Mouse (Mus musculus): ENCODE results near the gene Kmo. TPM values are rescaled to one million over a fixed set of nuclear protein-coding genes. Genes with fewer than 3 reads are reported as not detected.

Gene Kmo
- polyA plus RNA-seq, 1 experiment from 2014 or later, result 0.16 TPM

DNA sequence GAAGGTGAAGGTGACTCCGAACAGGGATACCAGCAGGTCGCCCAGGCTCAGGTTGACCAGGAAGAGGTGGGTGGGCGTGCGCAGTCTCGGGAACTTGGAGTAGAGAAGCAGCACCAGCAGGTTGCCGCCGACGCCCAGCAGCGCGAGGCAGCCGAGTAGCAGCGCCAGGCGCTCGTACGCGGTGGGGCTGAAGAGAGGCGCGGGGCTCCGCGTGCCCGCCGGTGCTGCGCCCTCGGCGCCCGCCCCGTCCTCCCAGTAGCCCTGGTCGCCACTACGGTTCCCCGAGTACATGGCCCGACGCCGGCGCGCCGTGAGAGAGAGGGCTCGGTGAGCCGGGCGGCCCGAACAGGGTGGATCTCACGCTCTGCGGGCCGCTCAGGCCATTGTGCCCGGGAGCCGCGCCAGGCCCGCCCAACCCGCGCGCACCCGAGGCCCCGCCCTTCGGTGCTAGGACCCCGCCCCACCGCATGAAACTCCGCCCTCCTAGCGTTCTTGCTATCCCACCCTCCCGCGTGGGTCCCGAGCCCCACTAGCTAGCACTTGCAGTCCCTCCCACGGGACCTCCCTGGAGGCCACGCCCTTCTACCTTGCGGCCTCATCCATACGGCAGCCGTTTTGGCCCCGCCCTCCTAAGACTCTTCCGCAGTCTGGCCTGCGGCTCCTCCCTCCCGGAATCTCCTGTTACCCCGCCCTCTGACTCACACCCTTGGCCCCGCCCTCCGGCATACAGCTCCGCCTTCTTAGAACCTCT is 72.2 kb downstream of the Kmo start, which contains the start of the genes Opn3 and Chml:
Opn3 (minus strand) TSS at position 531 of the 751 bp plus-strand sequence.
Chml (minus strand) TSS at position 656 of the 751 bp plus-strand sequence.
- Histone ChIP-seq H3K4me3 (ENCODE audit: low read length) (peak within 1 kb of the TSS; percentile 82), H3K27ac (ENCODE audit: low read length) (peak within 1 kb of the TSS; percentile 86), H3K27me3 (ENCODE audit: insufficient read depth, low read length) (no peaks in the 10 kb centered on the region), H3K9me3 (ENCODE audit: low read length) (no peaks in the 10 kb centered on the region), H3K36me3 (ENCODE audit: insufficient read depth, low read length) (peaks cover 8% of the 10 kb centered on the region), H3K4me1 (ENCODE audit: insufficient read depth, low read length) (peaks cover 9% of the 10 kb centered on the region), H3K9ac (replicated peaks; ENCODE audit: low read length) (peak within 1 kb of the TSS; percentile 87), H3K4me2 (replicated peaks; ENCODE audit: low read depth, low read length) (peak within 1 kb of the TSS; percentile 73)
- WGBS, result 0% methylated on average over 67 of the region's 73 CpGs
- peak; percentile 98 for ATAC-seq (ENCODE audit: low FRiP score, low TSS enrichment)

- Histone ChIP-seq H3K9me3 (ENCODE audit: low read length) (no peaks in the 10 kb centered on the region), H3K27ac (ENCODE audit: low read length) (no peak overlapping the region), H3K4me2 (replicated peaks; ENCODE audit: low read depth, low read length) (peak overlapping the region; percentile 73), H3K4me3 (ENCODE audit: low read length) (peak overlapping the region; percentile 82), H3K36me3 (ENCODE audit: insufficient read depth, low read length) (peaks cover 2% of the 10 kb centered on the region; the same call in 1 of the 2 replicates), H3K27me3 (ENCODE audit: insufficient read depth, low read length) (no peaks in the 10 kb centered on the region), H3K9ac (replicated peaks; ENCODE audit: low read length) (peak overlapping the region; percentile 56), H3K4me1 (ENCODE audit: insufficient read depth, low read length) (peaks cover 9% of the 10 kb centered on the region)
- 1% methylated on average over 17 of the region's 17 CpGs for WGBS
- no peak; the same call in 1 of the 2 replicates for ATAC-seq (ENCODE audit: low FRiP score, low TSS enrichment)
Measured at GRCm38 (mm10) chr1:175692997-175693361, 72.8 kb downstream of the Kmo start.

- Histone ChIP-seq H3K4me3 (ENCODE audit: low read length) (peak overlapping the region; percentile 82), H3K9me3 (ENCODE audit: low read length) (no peaks in the 10 kb centered on the region), H3K27ac (ENCODE audit: low read length) (no peak overlapping the region), H3K4me1 (ENCODE audit: insufficient read depth, low read length) (peaks cover 9% of the 10 kb centered on the region), H3K36me3 (ENCODE audit: insufficient read depth, low read length) (no peaks in the 10 kb centered on the region), H3K9ac (replicated peaks; ENCODE audit: low read length) (peak overlapping the region; percentile 56), H3K4me2 (replicated peaks; ENCODE audit: low read depth, low read length) (peak overlapping the region; percentile 73), H3K27me3 (ENCODE audit: insufficient read depth, low read length) (no peaks in the 10 kb centered on the region)
- WGBS, result 41% methylated on average over 12 of the region's 12 CpGs
- peak; percentile 12; the same call in 1 of the 2 replicates for ATAC-seq (ENCODE audit: low FRiP score, low TSS enrichment)
Measured at GRCm38 (mm10) chr1:175693429-175693960, 73.3 kb downstream of the Kmo start.

- no peak within 1 kb of the TSS for H3K27ac ChIP-seq (ENCODE audit: low read length)
- 79% methylated on average over 1 of the region's 1 CpGs for WGBS
Measured at GRCm38 (mm10) chr1:175698293-175698692, 78.1 kb downstream of the Kmo start, which contains the start of gene Wdr64. Gene Wdr64, plus strand, starts transcription at chr1:175698593.

GRCm38 (mm10) chr1:175699375-175699774 is 79.2 kb downstream of the Kmo start:
- no peaks in the 10 kb centered on the region for H3K27me3 ChIP-seq (ENCODE audit: insufficient read depth, low read length)
- no peak overlapping the region for H3K4me3 ChIP-seq (ENCODE audit: low read length)
- no peak overlapping the region for H3K4me2 ChIP-seq (replicated peaks; ENCODE audit: low read depth, low read length)
- no peak overlapping the region for H3K9ac ChIP-seq (replicated peaks; ENCODE audit: low read length)
- H3K27ac ChIP-seq (ENCODE audit: low read length), result no peak overlapping the region
- 49% methylated on average over 3 of the region's 3 CpGs for WGBS
- H3K9me3 ChIP-seq (ENCODE audit: low read length), result no peaks in the 10 kb centered on the region
- H3K36me3 ChIP-seq (ENCODE audit: insufficient read depth, low read length), result no peaks in the 10 kb centered on the region
- H3K4me1 ChIP-seq (ENCODE audit: insufficient read depth, low read length), result no peaks in the 10 kb centered on the region
- ATAC-seq (ENCODE audit: low FRiP score, low TSS enrichment), result no peak

More at GRCm38 (mm10) chr1:175698293-175698692, 78.1 kb downstream of the Kmo start, which contains the start of gene Wdr64:
- Histone ChIP-seq H3K4me2 (replicated peaks; ENCODE audit: low read depth, low read length) (no peak within 1 kb of the TSS), H3K36me3 (ENCODE audit: insufficient read depth, low read length) (no peaks in the 10 kb centered on the region), H3K9ac (replicated peaks; ENCODE audit: low read length) (no peak within 1 kb of the TSS), H3K9me3 (ENCODE audit: low read length) (no peaks in the 10 kb centered on the region), H3K27me3 (ENCODE audit: insufficient read depth, low read length) (no peaks in the 10 kb centered on the region), H3K4me3 (ENCODE audit: low read length) (no peak within 1 kb of the TSS), H3K4me1 (ENCODE audit: insufficient read depth, low read length) (no peaks in the 10 kb centered on the region)
- ATAC-seq (ENCODE audit: low FRiP score, low TSS enrichment), result no peak

DNA sequence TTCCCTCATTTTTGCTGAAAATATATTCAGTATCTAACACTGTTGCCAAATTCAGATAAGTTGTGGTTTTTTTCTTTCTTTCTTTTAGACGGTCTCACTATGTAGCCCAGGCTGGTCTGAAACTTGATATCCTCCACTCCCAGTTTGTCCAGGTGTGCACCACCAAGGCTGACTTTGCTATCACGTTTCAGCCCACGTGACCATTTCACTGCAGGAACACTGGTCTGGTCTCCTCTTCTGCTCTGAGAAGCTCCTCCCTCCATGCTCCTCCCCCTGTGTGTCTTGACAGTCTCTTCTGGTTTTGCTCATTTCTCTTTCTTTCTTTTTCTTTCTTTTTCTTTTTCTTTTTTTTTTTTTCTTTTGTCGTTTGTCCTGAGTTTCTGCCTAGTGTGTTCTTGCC is 79.6 kb downstream of the Kmo start:
- H3K4me2 ChIP-seq (replicated peaks; ENCODE audit: low read depth, low read length), result no peak overlapping the region
- ATAC-seq (ENCODE audit: low FRiP score, low TSS enrichment), result peak; percentile 81; the same call in 1 of the 2 replicates
- H3K27me3 ChIP-seq (ENCODE audit: insufficient read depth, low read length), result no peaks in the 10 kb centered on the region
- no peak overlapping the region for H3K9ac ChIP-seq (replicated peaks; ENCODE audit: low read length)
- H3K4me3 ChIP-seq (ENCODE audit: low read length), result no peak overlapping the region
- no peaks in the 10 kb centered on the region for H3K9me3 ChIP-seq (ENCODE audit: low read length)
- H3K27ac ChIP-seq (ENCODE audit: low read length), result no peak overlapping the region
- no peaks in the 10 kb centered on the region for H3K4me1 ChIP-seq (ENCODE audit: insufficient read depth, low read length)
- WGBS, result 24% methylated on average over 4 of the region's 4 CpGs
- H3K36me3 ChIP-seq (ENCODE audit: insufficient read depth, low read length), result no peaks in the 10 kb centered on the region

DNA sequence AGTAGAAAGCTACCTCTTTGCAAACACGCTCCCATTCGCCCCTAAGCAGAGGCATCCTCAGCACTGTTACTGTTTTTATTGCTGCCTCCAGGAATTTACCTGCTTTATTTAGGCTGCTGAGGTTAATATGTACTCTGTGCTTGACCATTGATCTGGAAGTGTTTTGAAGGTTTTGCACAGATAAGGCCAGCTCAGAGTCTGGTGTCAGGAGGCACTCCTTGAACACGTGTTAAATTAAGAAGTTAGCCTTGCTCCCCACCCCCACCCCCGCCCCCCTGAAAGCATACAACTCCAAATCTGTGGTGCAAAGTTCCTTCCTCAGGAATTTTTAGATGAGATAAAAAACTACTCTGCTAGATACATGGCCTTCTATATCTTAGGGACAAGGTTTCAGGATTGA is 81.0 kb downstream of the Kmo start:
- H3K4me3 ChIP-seq (ENCODE audit: low read length), result no peak overlapping the region
- no peak overlapping the region for H3K27ac ChIP-seq (ENCODE audit: low read length)
- no peak for ATAC-seq (ENCODE audit: low FRiP score, low TSS enrichment)
- no peaks in the 10 kb centered on the region for H3K36me3 ChIP-seq (ENCODE audit: insufficient read depth, low read length)
- H3K27me3 ChIP-seq (ENCODE audit: insufficient read depth, low read length), result no peaks in the 10 kb centered on the region
- no peaks in the 10 kb centered on the region for H3K4me1 ChIP-seq (ENCODE audit: insufficient read depth, low read length)
- no peaks in the 10 kb centered on the region for H3K9me3 ChIP-seq (ENCODE audit: low read length)
- H3K4me2 ChIP-seq (replicated peaks; ENCODE audit: low read depth, low read length), result no peak overlapping the region
- no peak overlapping the region for H3K9ac ChIP-seq (replicated peaks; ENCODE audit: low read length)
- 73% methylated on average over 4 of the region's 4 CpGs for WGBS

DNA sequence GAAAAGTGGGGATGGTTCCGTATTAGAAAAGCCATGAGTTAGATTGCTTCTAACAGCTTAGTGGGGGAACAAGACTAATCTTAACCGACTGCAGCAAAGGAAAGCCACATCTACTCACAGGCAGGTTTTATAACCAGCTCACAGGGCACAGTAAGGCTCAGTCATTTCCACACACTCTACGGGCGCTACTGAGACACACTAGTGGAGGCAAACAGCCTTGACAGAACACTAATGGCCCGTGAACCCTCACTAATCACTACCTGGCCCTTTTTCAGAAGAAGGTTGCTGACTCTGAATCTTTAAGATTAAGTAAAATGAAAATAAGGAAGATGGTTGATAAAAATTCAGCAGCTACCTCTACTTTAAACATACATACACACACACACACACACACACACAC is 87.4 kb downstream of the Kmo start:
- WGBS, result 46% methylated on average over 5 of the region's 5 CpGs
- H3K9me3 ChIP-seq (ENCODE audit: low read length), result no peaks in the 10 kb centered on the region
- peak; percentile 78; the same call in 1 of the 2 replicates for ATAC-seq (ENCODE audit: low FRiP score, low TSS enrichment)
- H3K9ac ChIP-seq (replicated peaks; ENCODE audit: low read length), result no peak overlapping the region
- H3K27ac ChIP-seq (ENCODE audit: low read length), result no peak overlapping the region
- H3K4me1 ChIP-seq (ENCODE audit: insufficient read depth, low read length), result no peaks in the 10 kb centered on the region
- H3K4me2 ChIP-seq (replicated peaks; ENCODE audit: low read depth, low read length), result no peak overlapping the region
- H3K4me3 ChIP-seq (ENCODE audit: low read length), result no peak overlapping the region
- no peaks in the 10 kb centered on the region for H3K27me3 ChIP-seq (ENCODE audit: insufficient read depth, low read length)
- H3K36me3 ChIP-seq (ENCODE audit: insufficient read depth, low read length), result no peaks in the 10 kb centered on the region

DNA sequence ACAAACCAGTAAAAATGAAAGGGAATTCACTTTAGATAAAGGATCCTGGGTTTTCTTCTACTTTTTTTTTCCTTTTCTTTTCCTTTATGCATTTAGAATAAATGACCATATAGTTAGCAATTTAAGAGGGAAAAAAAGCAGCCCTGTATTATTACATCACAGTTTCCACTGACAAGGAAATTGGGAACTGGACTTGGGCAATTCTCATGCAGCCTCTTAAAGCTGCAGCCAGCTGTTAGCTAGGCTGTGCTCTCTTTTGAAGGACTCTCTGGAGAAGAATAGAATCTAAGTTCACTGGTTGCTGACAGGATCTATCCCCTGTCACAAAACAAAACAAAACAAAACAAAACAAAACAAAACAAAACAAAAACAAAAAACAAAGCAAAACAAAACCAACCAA is 87.8 kb downstream of the Kmo start:
- ATAC-seq (ENCODE audit: low FRiP score, low TSS enrichment), result no peak; the same call in 1 of the 2 replicates
- no peaks in the 10 kb centered on the region for H3K9me3 ChIP-seq (ENCODE audit: low read length)
- H3K4me1 ChIP-seq (ENCODE audit: insufficient read depth, low read length), result no peaks in the 10 kb centered on the region
- H3K36me3 ChIP-seq (ENCODE audit: insufficient read depth, low read length), result no peaks in the 10 kb centered on the region
- H3K4me2 ChIP-seq (replicated peaks; ENCODE audit: low read depth, low read length), result no peak overlapping the region
- H3K9ac ChIP-seq (replicated peaks; ENCODE audit: low read length), result no peak overlapping the region
- no peak overlapping the region for H3K27ac ChIP-seq (ENCODE audit: low read length)
- H3K27me3 ChIP-seq (ENCODE audit: insufficient read depth, low read length), result no peaks in the 10 kb centered on the region
- H3K4me3 ChIP-seq (ENCODE audit: low read length), result no peak overlapping the region

Data from kidney, embryonic 16.5 days (tissue).